Mouse (Mus musculus) forebrain, embryonic 15.5 days (tissue): Measurements from ENCODE around the gene Krt33a. TPM values are rescaled to one million over a fixed set of nuclear protein-coding genes. Genes with fewer than 3 reads are reported as not detected.

ENCODE experiments used
- ATAC-seq: fragments of 200-750 bp; cut with Nextera tagmentation; replicated peaks from 2 replicates; pipeline ENCODE4 v1.8.0; 2017; ENCODE audit warnings: mild to moderate bottlenecking, moderate TSS enrichment, moderate library complexity
- H3K27ac ChIP-seq: fragments of 300-500 bp; sonication (generic); replicated peaks from 2 replicates; pipeline ENCODE4 v1.5.1; 2015; ENCODE audit warnings: mild to moderate bottlenecking, inconsistent platforms
- H3K27me3 ChIP-seq: fragments of 300-500 bp; sonication (generic); 2 replicates; pipeline ENCODE4 v1.6.1; 2015; ENCODE audit warnings: inconsistent platforms
- H3K36me3 ChIP-seq: fragments of 300-500 bp; sonication (generic); 2 replicates; pipeline ENCODE4 v1.6.1; 2015; ENCODE audit warnings: mild to moderate bottlenecking, inconsistent platforms
- H3K4me1 ChIP-seq: fragments of 300-500 bp; sonication (generic); 2 replicates; pipeline ENCODE4 v1.6.1; 2015; ENCODE audit warnings: inconsistent platforms
- H3K4me2 ChIP-seq: fragments of 300-500 bp; sonication (generic); replicated peaks from 2 replicates; pipeline ENCODE4 v1.6.1; 2015; ENCODE audit warnings: mild to moderate bottlenecking, inconsistent platforms
- H3K4me3 ChIP-seq: fragments of 300-500 bp; sonication (generic); 2 replicates; pipeline ENCODE4 v1.5.1; 2015; ENCODE audit warnings: mild to moderate bottlenecking, inconsistent platforms
- H3K9ac ChIP-seq: fragments of 300-500 bp; sonication (generic); replicated peaks from 2 replicates; pipeline ENCODE4 v1.6.1; 2015; ENCODE audit warnings: mild to moderate bottlenecking, inconsistent platforms
- H3K9me3 ChIP-seq: fragments of 300-500 bp; sonication (generic); 2 replicates; pipeline ENCODE4 v1.6.1; 2016; ENCODE audit warnings: inconsistent platforms
- WGBS: fragments of 180-500 bp; shearing (Covaris S2); methylation state at CpG from one replicate; pipeline ENCODE4 v1.1.7; 2015; ENCODE audit warnings: mixed read lengths; 5-methylcytosine and 5-hydroxymethylcytosine counted together
- polyA plus RNA-seq: library from polyadenylated mRNA; unstranded; fragments of >200 nt; fragmentation: Nextera tagmentation; extraction: Ambion mirVana; gene quantifications from 2 replicates; pipeline ENCODE4 v1.2.1, GENCODE M21; 2015

The Krt33a gene
- polyA plus RNA-seq, 1 experiment from 2014 or later = not detected

- Histone ChIP-seq H3K9me3 (no peaks in the 10 kb centered on the region), H3K4me3 (no peak overlapping the region), H3K9ac (no peak overlapping the region), H3K27ac (no peak overlapping the region), H3K36me3 (no peaks in the 10 kb centered on the region), H3K4me1 (peaks cover 13% of the 10 kb centered on the region), H3K27me3 (no peaks in the 10 kb centered on the region; the same call in 1 of the 2 replicates), H3K4me2 (no peak overlapping the region)
- WGBS = 91% methylated on average over 1 of the region's 1 CpGs
- ATAC-seq = no peak
Observed at GRCm38 (mm10) chr11:99983442-99983841, 32.6 kb downstream of the Krt33a start.

DNA sequence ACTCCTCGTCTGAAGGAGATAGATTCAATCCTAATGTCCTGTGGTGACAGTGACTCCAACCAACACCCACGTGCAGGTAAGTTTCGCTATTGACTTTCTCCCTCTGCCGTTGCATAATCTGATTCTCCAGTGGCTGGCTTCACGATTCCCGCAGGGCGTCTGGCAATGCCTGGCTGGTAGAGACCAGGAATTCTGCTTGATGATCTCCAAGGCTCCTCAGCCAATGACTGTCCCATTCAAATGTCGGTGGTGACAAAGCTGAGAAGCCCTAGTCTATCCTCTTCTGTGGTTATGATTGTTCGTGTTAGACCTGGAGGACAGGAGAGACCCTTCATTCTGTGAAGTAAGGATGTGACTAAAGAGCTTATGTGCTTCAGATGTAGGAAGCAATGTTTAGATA lies 33.3 kb downstream of the Krt33a start:
- no peak for ATAC-seq
- Histone ChIP-seq H3K4me2 (no peak overlapping the region), H3K4me1 (peaks cover 13% of the 10 kb centered on the region), H3K4me3 (no peak overlapping the region), H3K27me3 (no peaks in the 10 kb centered on the region; the same call in 1 of the 2 replicates), H3K9ac (no peak overlapping the region), H3K27ac (no peak overlapping the region), H3K9me3 (no peaks in the 10 kb centered on the region), H3K36me3 (no peaks in the 10 kb centered on the region)
- 87% methylated on average over 9 of the region's 9 CpGs for WGBS

- Histone ChIP-seq H3K4me1 (no peaks in the 10 kb centered on the region), H3K4me3 (no peak within 1 kb of the TSS), H3K9ac (no peak within 1 kb of the TSS), H3K27me3 (no peaks in the 10 kb centered on the region), H3K9me3 (no peaks in the 10 kb centered on the region), H3K27ac (no peak within 1 kb of the TSS), H3K4me2 (no peak within 1 kb of the TSS), H3K36me3 (no peaks in the 10 kb centered on the region)
- WGBS = 77% methylated on average over 5 of the region's 5 CpGs
- no peak for ATAC-seq
Observed at GRCm38 (mm10) chr11:99978953-99979352, 37.1 kb downstream of the Krt33a start, which contains the start of gene Krtap29-1. Krtap29-1 (minus strand) TSS chr11:99979053.

GRCm38 (mm10) chr11:99965961-99966360 lies 50.1 kb downstream of the Krt33a start:
- no peaks in the 10 kb centered on the region for H3K9me3 ChIP-seq
- H3K4me2 ChIP-seq = no peak overlapping the region
- no peaks in the 10 kb centered on the region for H3K36me3 ChIP-seq
- WGBS = 77% methylated on average over 2 of the region's 2 CpGs
- no peak overlapping the region for H3K9ac ChIP-seq
- no peaks in the 10 kb centered on the region for H3K4me1 ChIP-seq
- no peak overlapping the region for H3K4me3 ChIP-seq
- no peaks in the 10 kb centered on the region for H3K27me3 ChIP-seq
- H3K27ac ChIP-seq = no peak overlapping the region
- ATAC-seq = no peak

GRCm38 (mm10) chr11:99964213-99964612 lies 51.8 kb downstream of the Krt33a start:
- no peaks in the 10 kb centered on the region for H3K4me1 ChIP-seq
- no peaks in the 10 kb centered on the region for H3K27me3 ChIP-seq
- no peak overlapping the region for H3K9ac ChIP-seq
- WGBS = 53% methylated on average over 6 of the region's 6 CpGs
- no peak overlapping the region for H3K4me2 ChIP-seq
- ATAC-seq = no peak
- no peaks in the 10 kb centered on the region for H3K36me3 ChIP-seq
- no peaks in the 10 kb centered on the region for H3K9me3 ChIP-seq
- H3K27ac ChIP-seq = no peak overlapping the region
- no peak overlapping the region for H3K4me3 ChIP-seq

Other genes starting within 250 kb of the Krt33a start
- not detected in 2 replicates for gene Gm11595, start 243.3 kb downstream of the Krt33a start, polyA plus RNA-seq
- gene Krtap4-8, start 235.5 kb downstream of the Krt33a start, polyA plus RNA-seq = not detected in 2 replicates
- gene Krtap4-9, start 231.0 kb downstream of the Krt33a start, polyA plus RNA-seq = not detected in 2 replicates
- not detected in 2 replicates for gene Gm11596, start 222.7 kb downstream of the Krt33a start, polyA plus RNA-seq
- not detected in 2 replicates for gene Gm11569, start 217.3 kb downstream of the Krt33a start, polyA plus RNA-seq
- not detected in 2 replicates for gene Gm11554, start 211.8 kb downstream of the Krt33a start, polyA plus RNA-seq
- gene Krtap4-13, start 206.3 kb downstream of the Krt33a start, polyA plus RNA-seq = not detected in 2 replicates
- not detected in 2 replicates for gene Gm11564, start 200.5 kb downstream of the Krt33a start, polyA plus RNA-seq
- not detected in 2 replicates for gene 2300003K06Rik, start 178.1 kb downstream of the Krt33a start, polyA plus RNA-seq
- not detected in 2 replicates for gene Krtap4-16, start 164.6 kb downstream of the Krt33a start, polyA plus RNA-seq
- not detected in 2 replicates for gene Gm11568, start 158.3 kb downstream of the Krt33a start, polyA plus RNA-seq
- not detected in 2 replicates for gene Gm11559, start 151.7 kb downstream of the Krt33a start, polyA plus RNA-seq
- gene Krtap9-1, start 142.8 kb downstream of the Krt33a start, polyA plus RNA-seq = not detected in 2 replicates
- not detected in 2 replicates for gene Gm11567, start 137.0 kb downstream of the Krt33a start, polyA plus RNA-seq
- gene Krtap31-1, start 108.3 kb downstream of the Krt33a start, polyA plus RNA-seq = not detected in 2 replicates
- gene Gm11565, start 101.5 kb downstream of the Krt33a start, polyA plus RNA-seq = not detected in 2 replicates
- not detected in 2 replicates for gene Krtap31-2, start 79.9 kb downstream of the Krt33a start, polyA plus RNA-seq
- not detected in 2 replicates for gene Krtap9-5, start 67.7 kb downstream of the Krt33a start, polyA plus RNA-seq
- gene Krtap29-1, start 37.2 kb downstream of the Krt33a start, polyA plus RNA-seq = not detected in 2 replicates
- gene Krtap16-1, start 29.6 kb downstream of the Krt33a start, polyA plus RNA-seq = not detected in 2 replicates
- gene Krtap17-1, start 22.2 kb downstream of the Krt33a start, polyA plus RNA-seq = not detected in 2 replicates
- not detected in 2 replicates for gene Krt33b, start 13.7 kb upstream of the Krt33a start, polyA plus RNA-seq
- not detected in 2 replicates for gene Krt34, start 25.3 kb upstream of the Krt33a start, polyA plus RNA-seq
- not detected in 2 replicates for gene Krt31, start 34.3 kb upstream of the Krt33a start, polyA plus RNA-seq
- not detected in 2 replicates for gene Krt32, start 72.0 kb upstream of the Krt33a start, polyA plus RNA-seq
- gene Krt35, start 80.0 kb upstream of the Krt33a start, polyA plus RNA-seq = not detected in 2 replicates
- not detected in 2 replicates for gene Krt36, start 89.4 kb upstream of the Krt33a start, polyA plus RNA-seq
- not detected in 2 replicates for gene Krt13, start 105.4 kb upstream of the Krt33a start, polyA plus RNA-seq
- 0.60 TPM in 1 of 2 replicates, not detected in the other for gene Krt15, start 119.7 kb upstream of the Krt33a start, polyA plus RNA-seq
- gene Krt19, start 132.5 kb upstream of the Krt33a start, polyA plus RNA-seq = 0.32 and 3.8 TPM in 2 replicates
- not detected in 2 replicates for gene Krt9, start 177.0 kb upstream of the Krt33a start, polyA plus RNA-seq
- 0.25 TPM in 1 of 2 replicates, not detected in the other for gene Krt14, start 191.3 kb upstream of the Krt33a start, polyA plus RNA-seq
- not detected in 2 replicates for gene Krt16, start 232.7 kb upstream of the Krt33a start, polyA plus RNA-seq
- 0.31 TPM in 1 of 2 replicates, not detected in the other for gene Krt17, start 244.8 kb upstream of the Krt33a start, polyA plus RNA-seq